Mouse (Mus musculus): ENCODE results near the gene Rprd1b.

DNA sequence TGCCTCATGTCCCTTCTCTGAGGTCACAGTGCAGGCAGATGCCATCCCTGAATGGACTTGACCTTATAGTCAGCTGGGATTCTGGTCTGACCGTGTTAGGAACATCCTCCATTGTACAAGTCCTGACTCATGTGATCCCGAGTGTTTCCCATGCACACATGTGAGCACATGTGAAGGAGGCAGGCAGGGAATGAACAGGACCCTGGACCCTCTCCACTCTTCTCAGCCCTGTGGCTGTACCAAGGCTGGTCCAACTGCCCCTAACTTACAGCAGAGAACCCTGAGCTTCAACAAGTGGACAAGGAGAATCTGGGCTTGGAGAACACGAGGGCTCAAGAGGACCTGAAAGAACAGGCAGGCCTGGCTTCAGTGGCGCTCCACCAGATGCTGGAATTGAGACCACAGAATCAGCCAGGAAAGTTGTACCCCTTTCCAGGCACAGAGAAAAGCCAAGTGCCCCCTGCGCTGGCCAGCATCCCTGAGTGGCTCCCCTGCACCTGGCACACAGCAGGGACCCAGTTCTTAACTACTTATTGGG, 117.3 kb downstream of the Rprd1b start:
- TF ChIP-seq POLR2A (IDR thresholded peaks at IDR 0.05; ENCODE audit: low read depth, low read length) (no peak), CTCF (IDR thresholded peaks at IDR 0.05; ENCODE audit: extremely low read depth, insufficient read depth, insufficient read length, insufficient replicate concordance) (no peak)

All from spleen, adult 2 months (tissue).